Mouse (Mus musculus): ENCODE results near the gene Sval1. TPM values are rescaled to one million over a fixed set of nuclear protein-coding genes. Genes with fewer than 3 reads are reported as not detected.

The Sval1 gene
- not detected in 2 replicates for polyA plus RNA-seq (2012; rRNA removed)

DNA sequence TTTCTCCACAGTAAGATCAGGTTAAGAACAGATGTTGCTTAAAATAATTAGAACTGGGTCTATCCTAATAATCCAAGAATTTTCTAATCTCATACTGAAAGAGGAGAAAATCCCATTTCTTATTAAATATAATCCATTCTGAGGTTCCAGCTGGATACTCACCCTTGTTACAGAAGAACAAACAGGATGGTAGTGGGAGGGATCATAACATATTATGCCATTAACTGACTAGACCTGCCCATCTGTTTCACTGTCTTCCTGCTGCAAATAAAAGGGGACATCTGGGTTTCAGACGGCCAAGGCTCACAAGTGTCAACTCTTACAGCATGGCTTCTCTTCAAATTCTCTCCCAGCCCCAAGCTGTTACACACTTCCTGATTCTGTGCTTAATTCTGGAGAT, at the start of gene Sval1:
TSS of gene Sval1 (plus strand) at position 301 of the 400 bp plus-strand sequence.
- no peaks in the 10 kb centered on the region for H3K4me1 ChIP-seq (replicated peaks; ENCODE audit: control insufficient read depth, insufficient read depth, low read length)
- H3K27me3 ChIP-seq (ENCODE audit: control insufficient read depth, insufficient read depth, low read length): no peaks in the 10 kb centered on the region
- TF ChIP-seq POLR2A (IDR thresholded peaks at IDR 0.05; ENCODE audit: control insufficient read depth, extremely low read depth, insufficient read depth, low read length, poor library complexity) (no peak), CTCF (IDR thresholded peaks at IDR 0.05; ENCODE audit: borderline replicate concordance, control insufficient read depth, extremely low read depth, insufficient read depth, low read length, poor library complexity) (no peak)
- WGBS: 75% methylated on average over 1 of the region's 1 CpGs
- DNase-seq: no peak
- no peak within 1 kb of the TSS for H3K27ac ChIP-seq (ENCODE audit: control insufficient read depth, insufficient read depth, low read length)
- no peak within 1 kb of the TSS for H3K4me3 ChIP-seq (ENCODE audit: control insufficient read depth, insufficient read depth, low read length)
- H3K36me3 ChIP-seq (ENCODE audit: control insufficient read depth, insufficient read depth, low read length): no peaks in the 10 kb centered on the region

GRCm38 (mm10) chr6:41911625-41912024, 39.8 kb upstream of the Sval1 start:
- Histone ChIP-seq H3K4me1 (replicated peaks; ENCODE audit: control insufficient read depth, insufficient read depth, low read length) (no peaks in the 10 kb centered on the region), H3K36me3 (ENCODE audit: control insufficient read depth, insufficient read depth, low read length) (no peaks in the 10 kb centered on the region), H3K27ac (ENCODE audit: control insufficient read depth, insufficient read depth, low read length) (no peak overlapping the region), H3K4me3 (ENCODE audit: control insufficient read depth, insufficient read depth, low read length) (no peak overlapping the region), H3K27me3 (ENCODE audit: control insufficient read depth, insufficient read depth, low read length) (no peaks in the 10 kb centered on the region)
- WGBS: 87% methylated on average over 5 of the region's 5 CpGs
- TF ChIP-seq POLR2A (IDR thresholded peaks at IDR 0.05; ENCODE audit: control insufficient read depth, extremely low read depth, insufficient read depth, low read length, poor library complexity) (no peak), CTCF (IDR thresholded peaks at IDR 0.05; ENCODE audit: borderline replicate concordance, control insufficient read depth, extremely low read depth, insufficient read depth, low read length, poor library complexity) (no peak)
- DNase-seq: no peak

- Histone ChIP-seq H3K4me3 (ENCODE audit: control insufficient read depth, insufficient read depth, low read length) (no peak overlapping the region), H3K27ac (ENCODE audit: control insufficient read depth, insufficient read depth, low read length) (no peak overlapping the region), H3K27me3 (ENCODE audit: control insufficient read depth, insufficient read depth, low read length) (no peaks in the 10 kb centered on the region), H3K4me1 (replicated peaks; ENCODE audit: control insufficient read depth, insufficient read depth, low read length) (no peaks in the 10 kb centered on the region), H3K36me3 (ENCODE audit: control insufficient read depth, insufficient read depth, low read length) (no peaks in the 10 kb centered on the region)
- TF ChIP-seq CTCF (IDR thresholded peaks at IDR 0.05; ENCODE audit: borderline replicate concordance, control insufficient read depth, extremely low read depth, insufficient read depth, low read length, poor library complexity): no peak
- TF ChIP-seq POLR2A (IDR thresholded peaks at IDR 0.05; ENCODE audit: control insufficient read depth, extremely low read depth, insufficient read depth, low read length, poor library complexity): no peak
- DNase-seq: no peak
- 91% methylated on average over 2 of the region's 2 CpGs for WGBS
Observed at GRCm38 (mm10) chr6:41914883-41915282, 36.5 kb upstream of the Sval1 start.

DNA sequence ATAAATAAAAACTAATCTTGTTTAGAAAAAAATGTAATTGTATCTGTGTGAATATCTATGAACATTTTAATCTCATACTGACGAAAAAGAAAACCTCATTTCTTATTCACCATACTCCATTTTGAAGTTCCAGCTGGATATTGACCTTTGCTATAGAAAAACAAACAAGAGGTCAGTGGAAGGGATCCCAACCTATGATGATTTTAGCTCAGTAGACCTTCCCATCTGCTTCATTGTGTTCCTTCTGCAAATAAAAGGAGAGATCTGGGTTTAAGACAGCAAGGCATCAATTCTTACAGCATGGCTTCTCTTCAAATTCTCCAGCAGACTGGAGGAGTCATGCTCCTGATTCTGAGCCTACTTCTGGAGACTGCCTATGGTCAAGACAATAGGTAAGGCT, 16.4 kb downstream of the Sval1 start, which contains the start of gene Sval3:
TSS of gene Sval3 (plus strand) at position 301 of the 400 bp plus-strand sequence.
- Histone ChIP-seq H3K4me1 (replicated peaks; ENCODE audit: control insufficient read depth, insufficient read depth, low read length) (no peaks in the 10 kb centered on the region), H3K27me3 (ENCODE audit: control insufficient read depth, insufficient read depth, low read length) (no peaks in the 10 kb centered on the region), H3K36me3 (ENCODE audit: control insufficient read depth, insufficient read depth, low read length) (no peaks in the 10 kb centered on the region), H3K4me3 (ENCODE audit: control insufficient read depth, insufficient read depth, low read length) (no peak within 1 kb of the TSS), H3K27ac (ENCODE audit: control insufficient read depth, insufficient read depth, low read length) (no peak within 1 kb of the TSS)
- no peak for TF ChIP-seq CTCF (IDR thresholded peaks at IDR 0.05; ENCODE audit: borderline replicate concordance, control insufficient read depth, extremely low read depth, insufficient read depth, low read length, poor library complexity)
- TF ChIP-seq POLR2A (IDR thresholded peaks at IDR 0.05; ENCODE audit: control insufficient read depth, extremely low read depth, insufficient read depth, low read length, poor library complexity): no peak
- 85% methylated on average over 1 of the region's 1 CpGs for WGBS
- no peak for DNase-seq

Other genes with a start within 250 kb of the Sval1 start
- gene Kel, start 247.3 kb upstream of the Sval1 start, polyA plus RNA-seq (2012; rRNA removed): 0.52 and 1.00 TPM in 2 replicates
- gene Olfr459, start 176.5 kb upstream of the Sval1 start, polyA plus RNA-seq (2012; rRNA removed): not detected in 2 replicates
- not detected in 2 replicates for gene Pip, start 104.1 kb upstream of the Sval1 start, polyA plus RNA-seq (2012; rRNA removed)
- not detected in 2 replicates for gene Sval2, start 98.6 kb upstream of the Sval1 start, polyA plus RNA-seq (2012; rRNA removed)
- gene Sval3, start 16.5 kb downstream of the Sval1 start, polyA plus RNA-seq (2012; rRNA removed): not detected in 2 replicates
- gene Sva, start 86.8 kb downstream of the Sval1 start, polyA plus RNA-seq (2012; rRNA removed): not detected in 2 replicates
- gene Tas2r139, start 189.3 kb downstream of the Sval1 start, polyA plus RNA-seq (2012; rRNA removed): not detected in 2 replicates

All from thymus, adult 2 months (tissue).